Mouse (Mus musculus): ENCODE data around the gene Polr1a. TPM values are rescaled to one million over a fixed set of nuclear protein-coding genes. Genes with fewer than 3 reads are reported as not detected.
A peak's percentile ranks its signal among the peaks of the same experiment; 100 is the strongest.

Gene Polr1a
- polyA plus RNA-seq, 1 experiment from 2014 or later = 30.1 TPM

DNA sequence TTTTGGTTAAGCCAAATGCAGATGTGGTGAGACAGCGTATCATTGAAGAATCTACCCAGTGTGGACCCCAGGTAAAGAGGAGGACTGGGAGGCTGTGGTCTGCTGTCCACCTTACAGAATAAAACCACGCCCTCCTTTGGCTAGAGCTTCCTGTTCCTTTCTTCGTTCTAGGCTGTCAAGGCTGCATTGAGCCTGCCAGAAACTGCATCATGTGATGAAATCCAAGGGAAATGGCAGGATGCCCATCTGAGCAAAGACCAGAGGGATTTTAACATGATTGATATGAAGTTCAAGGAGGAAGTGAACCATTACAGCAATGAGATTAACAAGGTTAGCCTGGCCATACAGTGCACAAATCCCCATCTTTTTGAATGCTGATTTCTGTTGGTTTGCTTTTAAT lies 41.7 kb downstream of the Polr1a start:
- Histone ChIP-seq H3K4me2 (replicated peaks) (no peak overlapping the region), H3K4me3 (replicated peaks) (no peak overlapping the region), H3K9ac (no peak overlapping the region), H3K4me1 (no peaks in the 10 kb centered on the region), H3K9me3 (replicated peaks) (no peaks in the 10 kb centered on the region), H3K27me3 (no peaks in the 10 kb centered on the region), H3K27ac (replicated peaks) (no peak overlapping the region), H3K36me3 (peaks cover 74% of the 10 kb centered on the region)
- WGBS = 84% methylated on average over 3 of the region's 3 CpGs
- no peak for ATAC-seq (ENCODE audit: insufficient number of reproducible peaks, low FRiP score, low TSS enrichment, low read depth)

DNA sequence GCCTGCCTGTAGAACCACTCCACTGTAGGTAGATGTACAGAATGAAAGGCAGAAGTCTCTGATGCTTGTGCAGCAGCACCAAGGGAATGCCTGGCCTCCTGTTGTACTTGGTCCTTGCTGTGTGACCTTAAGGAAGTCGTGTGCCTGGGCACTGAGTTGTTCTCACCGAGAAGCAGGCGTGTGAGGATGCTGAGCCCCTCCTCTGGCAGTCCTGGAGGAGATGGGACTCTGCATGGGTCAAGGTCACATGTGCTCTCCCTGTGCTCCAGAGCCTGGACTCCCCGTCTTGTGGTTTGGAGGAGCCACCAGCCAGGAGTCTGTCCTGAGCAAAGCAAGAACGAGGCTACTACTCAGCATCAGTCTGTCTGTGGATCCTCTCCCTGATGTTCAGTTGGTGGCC lies 42.3 kb downstream of the Polr1a start:
- no peak for ATAC-seq (ENCODE audit: insufficient number of reproducible peaks, low FRiP score, low TSS enrichment, low read depth)
- 87% methylated on average over 5 of the region's 5 CpGs for WGBS
- Histone ChIP-seq H3K9me3 (replicated peaks) (no peaks in the 10 kb centered on the region), H3K4me2 (replicated peaks) (no peak overlapping the region), H3K9ac (no peak overlapping the region), H3K27me3 (no peaks in the 10 kb centered on the region), H3K4me3 (replicated peaks) (no peak overlapping the region), H3K27ac (replicated peaks) (no peak overlapping the region), H3K4me1 (no peaks in the 10 kb centered on the region), H3K36me3 (peaks cover 70% of the 10 kb centered on the region)

DNA sequence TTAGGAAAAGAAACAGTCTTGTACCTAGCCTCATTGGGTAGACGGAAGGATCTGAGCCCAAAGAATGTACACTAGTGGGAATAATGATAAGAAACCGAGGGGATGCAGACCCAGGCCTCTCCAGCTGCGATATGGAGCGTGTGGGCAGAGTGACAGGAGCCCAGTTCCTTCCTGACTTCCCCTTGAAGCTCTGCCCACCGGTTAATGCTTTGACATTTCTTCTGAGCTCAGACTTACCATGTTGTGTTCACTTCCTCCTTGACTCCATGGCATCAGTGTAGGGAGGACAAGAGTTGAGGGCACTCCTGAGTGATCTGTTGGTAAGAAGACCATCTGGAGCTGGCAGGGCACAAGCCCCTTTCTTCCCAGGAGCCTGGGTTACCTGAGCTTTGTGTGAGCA lies 53.3 kb downstream of the Polr1a start:
- H3K27ac ChIP-seq (replicated peaks) = no peak overlapping the region
- no peaks in the 10 kb centered on the region for H3K27me3 ChIP-seq
- H3K4me1 ChIP-seq = 0 out of 2 replicates have a peak, but pooled peaks cover 3% of the 10 kb centered on the region
- H3K4me2 ChIP-seq (replicated peaks) = no peak overlapping the region
- no peak overlapping the region for H3K4me3 ChIP-seq (replicated peaks)
- H3K9ac ChIP-seq = no peak overlapping the region
- WGBS = 91% methylated on average over 5 of the region's 5 CpGs
- no peak for ATAC-seq (ENCODE audit: insufficient number of reproducible peaks, low FRiP score, low TSS enrichment, low read depth)
- no peaks in the 10 kb centered on the region for H3K9me3 ChIP-seq (replicated peaks)
- H3K36me3 ChIP-seq = peaks cover 25% of the 10 kb centered on the region

DNA sequence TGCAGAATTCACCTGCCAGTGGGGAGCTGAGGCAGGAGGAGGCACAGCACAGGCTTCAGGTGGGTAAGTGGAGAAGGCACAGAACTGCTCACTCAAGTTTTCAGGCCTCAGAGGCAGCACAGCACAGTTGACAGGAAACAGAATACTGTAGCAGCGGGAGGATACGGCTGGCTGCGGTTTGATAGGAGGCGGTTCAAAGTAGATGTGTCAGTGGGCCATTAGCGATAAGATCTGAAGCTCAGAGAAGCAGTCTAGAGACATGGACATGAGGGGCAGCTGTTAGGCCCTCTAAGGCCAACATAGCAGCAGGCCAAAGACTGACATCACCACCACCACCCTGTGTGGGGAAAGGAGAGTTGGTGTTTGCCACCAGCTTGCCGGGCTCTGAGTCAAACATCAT lies 53.9 kb downstream of the Polr1a start:
- Histone ChIP-seq H3K4me2 (replicated peaks) (no peak overlapping the region), H3K4me3 (replicated peaks) (no peak overlapping the region), H3K9me3 (replicated peaks) (no peaks in the 10 kb centered on the region), H3K4me1 (0 out of 2 replicates have a peak, but pooled peaks cover 7% of the 10 kb centered on the region), H3K36me3 (peaks cover 30% of the 10 kb centered on the region), H3K27ac (replicated peaks) (no peak overlapping the region), H3K27me3 (no peaks in the 10 kb centered on the region), H3K9ac (no peak overlapping the region)
- ATAC-seq (ENCODE audit: insufficient number of reproducible peaks, low FRiP score, low TSS enrichment, low read depth) = no peak
- 92% methylated on average over 6 of the region's 6 CpGs for WGBS

GRCm38 (mm10) chr6:71963561-71963960 lies 54.7 kb downstream of the Polr1a start:
- no peak for ATAC-seq (ENCODE audit: insufficient number of reproducible peaks, low FRiP score, low TSS enrichment, low read depth)
- Histone ChIP-seq H3K27me3 (no peaks in the 10 kb centered on the region), H3K9me3 (replicated peaks) (no peaks in the 10 kb centered on the region), H3K4me2 (replicated peaks) (no peak overlapping the region), H3K36me3 (peaks cover 37% of the 10 kb centered on the region), H3K9ac (no peak overlapping the region), H3K4me1 (peaks cover 10% of the 10 kb centered on the region; the same call in 1 of the 2 replicates), H3K27ac (replicated peaks) (no peak overlapping the region), H3K4me3 (replicated peaks) (no peak overlapping the region)
- WGBS = 92% methylated on average over 11 of the region's 11 CpGs

DNA sequence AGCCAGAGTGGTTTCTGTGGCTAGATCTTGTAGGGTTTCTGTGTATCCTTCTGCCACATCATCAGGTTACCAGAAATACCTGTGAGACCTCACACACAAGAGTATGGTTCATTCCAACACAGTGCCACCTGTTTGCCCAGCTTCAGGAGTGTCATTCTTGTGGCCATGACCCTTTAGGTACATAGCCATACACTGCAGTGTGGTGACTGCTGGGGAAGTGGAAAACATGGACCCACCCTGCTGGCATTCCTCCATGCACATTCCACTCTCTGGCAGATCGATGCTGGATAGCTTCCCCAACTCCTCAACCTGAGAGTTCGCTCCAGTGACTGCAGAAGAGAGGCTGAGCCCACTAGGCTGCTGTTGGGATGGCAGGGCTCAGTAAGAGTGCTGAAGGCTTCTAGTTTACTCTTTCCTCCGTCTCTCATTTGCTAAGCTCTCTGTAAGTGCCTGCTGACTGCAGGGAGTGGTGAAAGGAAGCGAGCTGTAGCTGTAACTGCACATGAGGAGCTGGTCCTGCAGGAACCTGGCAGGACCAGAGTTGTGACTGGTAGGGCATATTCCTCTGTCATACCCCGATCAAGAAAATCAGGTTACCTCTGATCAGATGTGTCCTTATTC lies 57.9 kb downstream of the Polr1a start:
- Histone ChIP-seq H3K36me3 (peaks cover 55% of the 10 kb centered on the region), H3K27me3 (no peaks in the 10 kb centered on the region), H3K9ac (no peak overlapping the region), H3K4me3 (replicated peaks) (no peak overlapping the region), H3K4me2 (replicated peaks) (no peak overlapping the region), H3K27ac (replicated peaks) (no peak overlapping the region; the same call in 1 of the 2 replicates), H3K4me1 (peaks cover 10% of the 10 kb centered on the region; the same call in 1 of the 2 replicates), H3K9me3 (replicated peaks) (no peaks in the 10 kb centered on the region)
- ATAC-seq (ENCODE audit: insufficient number of reproducible peaks, low FRiP score, low TSS enrichment, low read depth) = no peak
- 72% methylated on average over 5 of the region's 5 CpGs for WGBS

GRCm38 (mm10) chr6:71967847-71968246 lies 59.0 kb downstream of the Polr1a start:
- peaks cover 60% of the 10 kb centered on the region for H3K36me3 ChIP-seq
- no peak overlapping the region for H3K4me3 ChIP-seq (replicated peaks)
- no peak for ATAC-seq (ENCODE audit: insufficient number of reproducible peaks, low FRiP score, low TSS enrichment, low read depth)
- H3K27ac ChIP-seq (replicated peaks) = no peak overlapping the region; the same call in 1 of the 2 replicates
- H3K27me3 ChIP-seq = no peaks in the 10 kb centered on the region
- 56% methylated on average over 7 of the region's 7 CpGs for WGBS
- no peaks in the 10 kb centered on the region for H3K9me3 ChIP-seq (replicated peaks)
- peaks cover 10% of the 10 kb centered on the region; the same call in 1 of the 2 replicates for H3K4me1 ChIP-seq
- H3K9ac ChIP-seq = no peak overlapping the region
- no peak overlapping the region for H3K4me2 ChIP-seq (replicated peaks)

DNA sequence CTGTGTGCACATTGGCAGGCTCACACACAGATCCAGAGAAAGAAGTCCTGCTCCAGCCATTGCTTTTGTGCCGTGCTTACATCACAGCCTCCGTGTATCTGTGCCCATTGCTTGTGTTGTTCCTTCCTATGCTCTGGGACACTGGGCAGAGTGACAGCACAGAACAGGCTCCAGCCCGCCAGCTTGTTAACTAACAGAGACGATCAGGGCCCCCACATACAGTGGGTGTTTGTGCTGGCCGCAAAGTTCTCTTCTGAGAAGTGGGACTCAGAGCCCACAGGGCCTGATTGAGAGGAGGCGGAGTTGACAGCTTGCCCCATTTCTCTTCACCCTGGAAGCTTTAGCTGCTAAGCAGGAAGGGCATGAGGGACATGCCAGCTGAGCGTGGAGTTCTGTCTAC lies 60.6 kb downstream of the Polr1a start:
- Histone ChIP-seq H3K4me3 (replicated peaks) (no peak overlapping the region), H3K27ac (replicated peaks) (no peak overlapping the region), H3K27me3 (no peaks in the 10 kb centered on the region), H3K9me3 (replicated peaks) (no peaks in the 10 kb centered on the region), H3K36me3 (peaks cover 76% of the 10 kb centered on the region), H3K9ac (no peak overlapping the region), H3K4me1 (peaks cover 10% of the 10 kb centered on the region; the same call in 1 of the 2 replicates), H3K4me2 (replicated peaks) (no peak overlapping the region)
- WGBS = 87% methylated on average over 7 of the region's 7 CpGs
- no peak for ATAC-seq (ENCODE audit: insufficient number of reproducible peaks, low FRiP score, low TSS enrichment, low read depth)

DNA sequence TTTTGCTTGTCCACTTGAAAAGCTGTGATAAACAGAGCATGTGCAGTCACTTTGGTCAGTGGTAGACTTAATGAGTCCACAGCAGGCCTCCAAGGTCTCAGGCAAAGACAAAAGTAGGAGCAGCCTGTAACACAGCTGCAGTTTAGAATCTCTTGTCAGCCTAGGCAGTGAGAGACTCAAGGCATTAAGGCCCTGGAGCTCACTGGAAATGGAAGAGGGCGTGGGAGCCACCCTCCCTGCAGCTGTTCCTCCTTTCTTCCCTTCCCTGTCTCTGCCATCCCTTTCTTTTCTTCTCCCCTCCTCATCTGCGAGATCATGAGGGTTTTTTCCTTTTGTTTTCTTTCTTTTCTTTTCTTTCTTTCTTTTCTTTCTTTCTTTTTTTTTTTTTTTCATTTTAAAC lies 61.3 kb downstream of the Polr1a start:
- ATAC-seq (ENCODE audit: insufficient number of reproducible peaks, low FRiP score, low TSS enrichment, low read depth) = no peak
- Histone ChIP-seq H3K36me3 (peaks cover 81% of the 10 kb centered on the region), H3K4me2 (replicated peaks) (no peak overlapping the region), H3K9ac (no peak overlapping the region), H3K27ac (replicated peaks) (no peak overlapping the region), H3K4me3 (replicated peaks) (no peak overlapping the region), H3K9me3 (replicated peaks) (no peaks in the 10 kb centered on the region), H3K27me3 (no peaks in the 10 kb centered on the region), H3K4me1 (peaks cover 10% of the 10 kb centered on the region; the same call in 1 of the 2 replicates)
- 85% methylated on average over 2 of the region's 2 CpGs for WGBS

DNA sequence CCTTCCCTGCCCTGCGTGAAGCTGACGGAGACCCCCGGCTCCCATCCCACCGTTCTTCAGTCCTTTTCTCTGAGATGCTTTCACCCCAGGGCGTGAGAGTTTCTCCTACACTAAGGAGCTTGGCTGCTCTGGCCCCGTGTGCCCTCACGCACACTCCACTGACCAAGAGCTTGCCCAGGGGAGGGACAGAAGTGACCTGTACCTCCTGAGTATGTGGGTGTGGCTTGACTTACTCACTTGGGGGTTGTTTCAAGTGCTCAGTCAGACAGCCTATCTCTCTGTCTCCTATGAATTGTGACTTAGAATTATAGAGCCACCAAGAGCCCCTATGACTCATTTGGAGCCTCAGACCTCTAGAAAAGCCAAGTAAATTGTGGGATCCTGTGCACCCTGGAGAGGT lies 67.7 kb downstream of the Polr1a start:
- Histone ChIP-seq H3K9ac (no peak overlapping the region), H3K4me1 (peaks cover 11% of the 10 kb centered on the region; the same call in 1 of the 2 replicates), H3K36me3 (peaks cover 92% of the 10 kb centered on the region), H3K27me3 (no peaks in the 10 kb centered on the region), H3K4me2 (replicated peaks) (no peak overlapping the region), H3K27ac (replicated peaks) (no peak overlapping the region), H3K4me3 (replicated peaks) (no peak overlapping the region), H3K9me3 (replicated peaks) (no peaks in the 10 kb centered on the region)
- ATAC-seq (ENCODE audit: insufficient number of reproducible peaks, low FRiP score, low TSS enrichment, low read depth) = no peak
- WGBS = 87% methylated on average over 7 of the region's 7 CpGs

- H3K9ac ChIP-seq = no peak overlapping the region
- H3K4me2 ChIP-seq (replicated peaks) = no peak overlapping the region
- no peak overlapping the region for H3K4me3 ChIP-seq (replicated peaks)
- peak overlapping the region; percentile 34; the same call in 1 of the 2 replicates for H3K27ac ChIP-seq (replicated peaks)
- no peak for ATAC-seq (ENCODE audit: insufficient number of reproducible peaks, low FRiP score, low TSS enrichment, low read depth)
- H3K27me3 ChIP-seq = no peaks in the 10 kb centered on the region
- no peaks in the 10 kb centered on the region for H3K9me3 ChIP-seq (replicated peaks)
- H3K36me3 ChIP-seq = peaks cover 57% of the 10 kb centered on the region
- WGBS = 45% methylated on average over 8 of the region's 8 CpGs
- peaks cover 11% of the 10 kb centered on the region; the same call in 1 of the 2 replicates for H3K4me1 ChIP-seq
Observed at GRCm38 (mm10) chr6:71980165-71980564, 71.3 kb downstream of the Polr1a start.

GRCm38 (mm10) chr6:71980587-71980986 lies 71.7 kb downstream of the Polr1a start:
- Histone ChIP-seq H3K27ac (replicated peaks) (peak overlapping the region; percentile 34; the same call in 1 of the 2 replicates), H3K9ac (no peak overlapping the region), H3K36me3 (peaks cover 53% of the 10 kb centered on the region), H3K4me2 (replicated peaks) (no peak overlapping the region), H3K27me3 (no peaks in the 10 kb centered on the region), H3K4me3 (replicated peaks) (no peak overlapping the region), H3K4me1 (peaks cover 11% of the 10 kb centered on the region; the same call in 1 of the 2 replicates), H3K9me3 (replicated peaks) (no peaks in the 10 kb centered on the region)
- WGBS = 92% methylated on average over 2 of the region's 2 CpGs
- no peak for ATAC-seq (ENCODE audit: insufficient number of reproducible peaks, low FRiP score, low TSS enrichment, low read depth)
